Mouse (Mus musculus): ENCODE measurements at regions not wholly inside any gene's neighbourhood (a gene's known extent, or its start where the extent isn't known, plus 50 kb on each side); places are given as distances from the start of the nearest gene placed in this dataset.
A peak's percentile ranks its signal among the peaks of the same experiment; 100 is the strongest.

- DNase-seq (ENCODE audit: low read depth, low spot score) = peak; percentile 1
These were observed 651.5 kb upstream of the Pcdh9 start for GRCm38 (mm10) chr14:94541995-94542394.

- no peak for DNase-seq (ENCODE audit: low read depth, low spot score)
These were observed 635.2 kb upstream of the Pcdh9 start for GRCm38 (mm10) chr14:94525648-94526047.

GRCm38 (mm10) chr14:94525238-94525637 is 634.8 kb upstream of the Pcdh9 start:
- no peak for DNase-seq (ENCODE audit: low read depth, low spot score)

GRCm38 (mm10) chr14:94522007-94522406 is 631.5 kb upstream of the Pcdh9 start:
- no peak for DNase-seq (ENCODE audit: low read depth, low spot score)

GRCm38 (mm10) chr14:94491370-94491769 is 600.9 kb upstream of the Pcdh9 start:
- DNase-seq (ENCODE audit: low read depth, low spot score) = no peak

- DNase-seq (ENCODE audit: low read depth, low spot score) = no peak
These were observed 585.4 kb upstream of the Pcdh9 start for GRCm38 (mm10) chr14:94475887-94476286.

- DNase-seq (ENCODE audit: low read depth, low spot score) = no peak
These were observed 582.7 kb upstream of the Pcdh9 start for GRCm38 (mm10) chr14:94473181-94473580.

GRCm38 (mm10) chr14:94445952-94446351 is 555.5 kb upstream of the Pcdh9 start:
- DNase-seq (ENCODE audit: low read depth, low spot score) = no peak

- no peak for DNase-seq (ENCODE audit: low read depth, low spot score)
These were observed 543.0 kb upstream of the Pcdh9 start for GRCm38 (mm10) chr14:94433343-94433958.

GRCm38 (mm10) chr14:94427611-94428186 is 537.2 kb upstream of the Pcdh9 start:
- DNase-seq (ENCODE audit: low read depth, low spot score) = no peak
